Mouse (Mus musculus) C2C12 (cell line): ENCODE data around the gene Glod4. TPM values are rescaled to one million over a fixed set of nuclear protein-coding genes. Genes with fewer than 3 reads are reported as not detected.

Experiments
- H3K27me3 ChIP-seq: one replicate; pipeline ENCODE4 v1.6.1; 2011; ENCODE audit not compliant: control insufficient read depth, insufficient read depth, insufficient read length
- H3K36me3 ChIP-seq: one replicate; pipeline ENCODE4 v1.6.1; 2011; ENCODE audit not compliant: control insufficient read depth, insufficient read depth
- H3K4me3 ChIP-seq: one replicate; pipeline ENCODE4 v1.5.1; 2011; ENCODE audit warnings: mild to moderate bottlenecking, control low read depth; ENCODE audit not compliant: poor library complexity, insufficient read depth, severe bottlenecking
- H3K79me2 ChIP-seq: one replicate; pipeline ENCODE4 v1.6.1; 2011; ENCODE audit not compliant: control insufficient read depth, insufficient read depth
- H3K79me3 ChIP-seq: one replicate; pipeline ENCODE4 v1.6.1; 2011; ENCODE audit warnings: low read depth, control low read depth
- H3ac ChIP-seq: one replicate; pipeline ENCODE3; 2011; ENCODE audit warnings: low read depth; ENCODE audit not compliant: control insufficient read depth, insufficient read length
- CEBPB ChIP-seq: IDR thresholded peaks from one replicate; pipeline ENCODE4 v1.6.1; 2011; ENCODE audit warnings: low read depth, mild to moderate bottlenecking, control low read depth, moderate library complexity
- CTCF ChIP-seq: IDR thresholded peaks from one replicate; pipeline ENCODE4 v1.5.1; 2011; ENCODE audit not compliant: control insufficient read depth, insufficient read depth, insufficient read length
- FOSL1 ChIP-seq: IDR thresholded peaks from one replicate; pipeline ENCODE4 v1.8.0; 2011; ENCODE audit warnings: mild to moderate bottlenecking, low read length; ENCODE audit not compliant: poor library complexity, insufficient read depth, severe bottlenecking
- MAX ChIP-seq: IDR thresholded peaks from one replicate; pipeline ENCODE4 v1.6.1; 2011; ENCODE audit warnings: mild to moderate bottlenecking, control low read depth
- MYOD1 ChIP-seq: IDR thresholded peaks from one replicate; pipeline ENCODE4 v1.6.1; 2011; ENCODE audit warnings: low read depth; ENCODE audit not compliant: control insufficient read depth, insufficient read length
- MYOG ChIP-seq: IDR thresholded peaks from one replicate; pipeline ENCODE4 v1.6.1; 2011; ENCODE audit not compliant: control insufficient read depth, insufficient read length; ENCODE audit errors: extremely low read depth
- USF1 ChIP-seq: IDR thresholded peaks from one replicate; pipeline ENCODE4 v1.6.1; 2011; ENCODE audit warnings: low read depth, mild to moderate bottlenecking, control low read depth, moderate library complexity
- polyA plus RNA-seq: library from polyadenylated mRNA; unstranded; fragments of >200 nt; fragmentation: generic; extraction: Trizol; gene quantifications from one replicate; pipeline ENCODE4 v1.2.1, GENCODE M21; 2012; ENCODE audit warnings: missing spikeins

The Glod4 gene
- polyA plus RNA-seq, 1 experiment = 34.2 TPM

GRCm38 (mm10) chr11:76144386-76144785 is 99.1 kb downstream of the Glod4 start:
- Histone ChIP-seq H3K27me3 (no peaks in the 10 kb centered on the region), H3K4me3 (no peak overlapping the region), H3ac (no peak overlapping the region), H3K79me3 (no peaks in the 10 kb centered on the region), H3K79me2 (no peaks in the 10 kb centered on the region), H3K36me3 (peaks cover 1% of the 10 kb centered on the region)
- TF ChIP-seq MYOD1 (no peak), CTCF (no peak), MAX (no peak), USF1 (no peak), CEBPB (no peak), MYOG (no peak), FOSL1 (no peak)

- no peaks in the 10 kb centered on the region for H3K79me2 ChIP-seq
- no peak overlapping the region for H3K4me3 ChIP-seq
- no peaks in the 10 kb centered on the region for H3K79me3 ChIP-seq
- peaks cover 17% of the 10 kb centered on the region for H3K36me3 ChIP-seq
- TF ChIP-seq MYOD1 (no peak), CEBPB (no peak), FOSL1 (no peak), MAX (no peak), USF1 (no peak), MYOG (no peak), CTCF (no peak)
- H3K27me3 ChIP-seq = no peaks in the 10 kb centered on the region
- no peak overlapping the region for H3ac ChIP-seq
Observed at GRCm38 (mm10) chr11:76137996-76138395, 105.5 kb downstream of the Glod4 start.

GRCm38 (mm10) chr11:76135641-76136437 is 107.7 kb downstream of the Glod4 start:
- Histone ChIP-seq H3K27me3 (no peaks in the 10 kb centered on the region), H3K4me3 (no peak overlapping the region), H3K36me3 (peaks cover 17% of the 10 kb centered on the region), H3ac (no peak overlapping the region), H3K79me2 (no peaks in the 10 kb centered on the region), H3K79me3 (no peaks in the 10 kb centered on the region)
- TF ChIP-seq CTCF (no peak), CEBPB (no peak), MYOD1 (peak; percentile 92), USF1 (peak; percentile 27), MYOG (no peak), FOSL1 (peak; percentile 73), MAX (peak; percentile 39)

DNA sequence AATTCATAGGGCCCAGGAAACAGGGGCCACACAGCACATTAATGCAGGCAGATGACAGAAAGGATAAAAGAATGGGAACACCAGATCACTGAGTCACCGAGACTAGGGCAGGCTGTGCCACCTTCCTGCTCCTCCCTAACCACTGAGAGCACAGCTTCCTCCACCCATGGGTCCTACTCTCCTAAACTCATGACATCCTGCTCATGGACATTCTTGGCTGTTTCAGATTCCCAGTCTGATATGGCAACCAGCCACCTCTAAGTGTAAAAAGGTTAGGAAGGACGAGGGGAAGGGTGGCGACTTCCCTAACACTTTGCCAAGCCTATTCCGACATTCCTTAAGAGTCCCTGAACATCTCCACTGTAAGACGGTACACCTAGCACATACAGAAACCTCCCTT is 112.7 kb downstream of the Glod4 start:
- TF ChIP-seq MAX (peak; percentile 54), FOSL1 (no peak), CEBPB (no peak), MYOG (no peak), CTCF (no peak)
- no peak overlapping the region for H3ac ChIP-seq

GRCm38 (mm10) chr11:76125386-76125785 is 118.1 kb downstream of the Glod4 start:
- Histone ChIP-seq H3K79me3 (no peaks in the 10 kb centered on the region), H3K27me3 (no peaks in the 10 kb centered on the region), H3K36me3 (peaks cover 11% of the 10 kb centered on the region), H3ac (no peak overlapping the region), H3K4me3 (no peak overlapping the region), H3K79me2 (no peaks in the 10 kb centered on the region)
- TF ChIP-seq USF1 = no peak
- no peak for TF ChIP-seq CTCF

More for the DNA sequence above, 112.7 kb downstream of the Glod4 start:
- H3K79me3 ChIP-seq = no peaks in the 10 kb centered on the region
- no peak overlapping the region for H3K4me3 ChIP-seq
- no peaks in the 10 kb centered on the region for H3K79me2 ChIP-seq
- H3K27me3 ChIP-seq = no peaks in the 10 kb centered on the region
- H3K36me3 ChIP-seq = peaks cover 23% of the 10 kb centered on the region

DNA sequence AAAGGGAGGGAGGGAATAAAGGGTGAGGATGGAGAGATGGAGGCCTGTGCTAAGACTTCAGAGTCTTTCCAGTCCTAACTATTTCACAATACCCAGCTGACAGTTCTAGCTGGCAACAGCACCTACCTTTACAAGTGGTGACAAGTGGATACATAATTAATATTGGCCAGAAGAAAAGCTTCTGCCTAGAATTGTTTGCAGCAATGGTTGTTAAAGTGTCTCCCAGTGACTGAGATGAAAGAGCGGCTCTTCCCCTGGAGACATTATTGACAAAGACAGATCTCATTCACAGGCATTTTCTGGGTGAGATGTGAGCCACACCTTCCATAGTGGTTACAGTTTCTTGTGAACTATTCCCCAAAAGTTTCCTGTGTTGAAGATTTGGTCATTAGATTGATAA is 120.0 kb downstream of the Glod4 start:
- Histone ChIP-seq H3K4me3 (no peak overlapping the region), H3K79me2 (no peaks in the 10 kb centered on the region), H3K27me3 (no peaks in the 10 kb centered on the region), H3K36me3 (peaks cover 11% of the 10 kb centered on the region), H3ac (no peak overlapping the region), H3K79me3 (no peaks in the 10 kb centered on the region)
- TF ChIP-seq CTCF (no peak), CEBPB (no peak), MYOG (no peak), MYOD1 (no peak), USF1 (no peak)
